Mouse (Mus musculus) adipocyte (in vitro differentiated cells): ENCODE results near the gene Ifrd1.

Source experiments
- DNase-seq: peaks from one replicate; pipeline ENCODE4 v3.0.0-alpha.2; 2016; ENCODE audit warnings: low spot score

Ifrd1 gene

GRCm38 (mm10) chr12:40243241-40243640, 5.1 kb downstream of the Ifrd1 start:
- DNase-seq: no peak

DNA sequence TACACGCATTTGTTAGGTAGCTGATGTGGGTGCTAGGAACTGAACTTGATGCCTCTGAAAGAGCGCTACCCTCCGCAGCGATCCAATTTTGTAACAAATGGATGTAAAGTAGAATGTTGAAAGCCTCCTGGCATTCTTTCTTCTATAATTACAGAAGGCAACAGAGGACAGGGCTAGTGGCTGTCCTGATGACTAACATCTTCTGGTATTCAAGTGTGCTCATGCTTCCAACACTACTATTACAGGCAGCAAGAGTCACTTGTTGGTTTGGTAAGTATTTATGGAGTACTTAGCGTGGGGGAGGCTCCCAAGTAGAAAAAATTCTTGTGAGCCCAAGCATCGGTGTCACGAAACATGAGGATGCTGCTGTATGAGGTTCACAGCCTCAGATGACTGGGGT, 9.1 kb downstream of the Ifrd1 start:
- no peak for DNase-seq

DNA sequence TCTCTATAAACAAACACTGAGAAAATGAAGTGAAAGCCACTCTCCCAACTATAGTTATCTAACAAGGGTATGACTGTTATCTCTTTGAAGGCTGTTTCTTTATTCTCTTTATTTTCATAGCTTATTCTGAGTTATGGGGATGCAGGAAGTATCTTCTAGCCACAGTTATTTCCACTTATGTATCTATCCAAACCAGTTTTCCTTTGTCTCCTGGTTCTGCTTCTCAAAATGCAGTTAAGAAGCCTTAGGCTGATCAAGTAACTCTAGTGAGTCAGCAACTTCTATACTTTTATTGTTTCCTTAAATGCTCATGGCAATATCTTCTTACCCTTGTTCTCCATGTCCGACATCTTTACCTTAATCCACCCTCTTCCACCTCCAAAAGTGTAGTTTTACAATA, 16.1 kb downstream of the Ifrd1 start:
- no peak for DNase-seq

DNA sequence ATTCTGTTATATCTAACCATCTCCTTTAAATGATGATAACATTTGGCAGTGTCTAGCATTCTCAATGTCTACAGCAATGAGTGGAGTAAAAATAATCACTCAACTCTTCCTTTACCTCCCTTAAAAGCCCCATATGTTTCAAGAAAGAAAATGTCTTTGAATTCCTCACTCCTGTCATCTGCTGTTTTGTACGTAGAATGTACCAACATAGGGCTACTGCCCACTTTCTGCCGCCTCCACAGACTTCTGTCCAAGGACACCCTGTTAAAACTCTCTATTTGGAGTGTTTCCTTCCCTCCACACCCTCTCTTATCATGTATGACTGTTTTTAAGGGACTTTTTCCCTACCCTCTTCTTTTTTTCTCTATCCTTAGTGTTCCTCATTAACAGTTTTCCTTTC, 16.7 kb downstream of the Ifrd1 start:
- DNase-seq: no peak

GRCm38 (mm10) chr12:40224171-40224880, 24.0 kb downstream of the Ifrd1 start:
- DNase-seq: no peak

- no peak for DNase-seq
Observed at GRCm38 (mm10) chr12:40223676-40224075, 24.6 kb downstream of the Ifrd1 start.

DNA sequence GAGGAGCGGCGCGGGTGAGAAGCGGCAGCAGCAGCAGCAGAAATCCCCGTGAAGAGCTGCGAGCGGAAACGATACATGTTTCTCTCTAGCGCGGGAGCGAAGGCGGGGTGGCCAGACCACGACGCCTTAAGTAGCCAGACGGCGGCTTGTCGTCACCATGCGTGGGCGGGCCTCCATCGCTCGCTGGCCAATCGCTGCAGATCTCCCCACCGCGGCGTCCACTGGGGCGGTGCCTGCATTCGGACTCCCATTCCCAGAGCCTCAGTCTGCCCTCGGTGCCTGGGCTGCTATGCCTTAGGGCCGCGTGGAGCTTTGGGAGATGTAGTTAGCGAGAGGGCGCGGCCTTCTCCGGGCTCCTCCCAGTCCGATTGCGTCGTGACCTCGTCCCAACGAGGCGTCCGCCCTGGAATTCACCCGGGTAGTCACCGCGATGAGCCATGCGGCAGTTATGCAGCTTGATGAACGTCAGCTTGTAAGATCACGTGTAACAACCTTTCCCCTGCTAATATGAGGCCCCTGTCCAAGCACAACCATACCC, 25.2 kb downstream of the Ifrd1 start:
- peak; percentile 99 for DNase-seq

DNA sequence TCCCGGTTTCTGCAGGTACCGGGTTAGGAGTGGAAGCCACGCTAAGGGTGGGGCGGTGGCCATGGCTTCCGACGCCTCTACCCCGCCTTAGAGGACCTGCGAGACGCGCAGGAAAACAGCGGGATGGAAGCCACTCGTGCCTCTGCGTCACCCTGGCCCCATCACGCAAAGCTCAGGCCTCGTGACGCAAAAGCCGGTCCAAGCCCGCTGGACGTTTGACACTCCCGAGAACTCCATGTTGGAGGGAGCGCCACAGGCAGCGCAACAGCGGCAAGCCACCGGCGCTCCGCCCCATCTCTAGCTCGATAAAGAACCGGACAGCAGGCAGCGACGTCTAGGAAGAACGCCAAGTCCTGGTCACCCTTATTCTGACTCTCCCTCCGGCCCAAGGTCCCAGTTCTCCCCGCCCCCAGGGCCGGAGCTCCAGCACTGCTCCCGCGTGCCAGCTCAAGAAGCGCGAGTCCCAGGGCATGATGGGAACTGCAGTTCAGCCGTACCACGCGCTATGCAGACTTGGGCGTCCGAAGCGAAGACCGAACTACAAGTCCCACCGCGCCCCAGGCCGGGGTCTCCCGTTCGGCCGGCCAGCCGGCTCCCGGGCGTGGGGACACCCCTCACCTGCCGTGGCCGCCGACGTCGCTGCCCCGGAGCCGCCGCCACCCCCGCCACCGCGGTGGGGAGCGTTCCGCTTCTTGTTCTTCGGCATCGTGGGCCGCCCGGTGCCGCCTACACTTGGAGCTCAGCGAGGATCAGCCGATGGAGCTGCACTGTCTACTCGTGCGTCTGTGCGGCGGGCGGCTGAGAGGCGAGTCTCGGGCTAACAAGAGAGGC, 25.8 kb downstream of the Ifrd1 start:
- peak; percentile 96 for DNase-seq

DNA sequence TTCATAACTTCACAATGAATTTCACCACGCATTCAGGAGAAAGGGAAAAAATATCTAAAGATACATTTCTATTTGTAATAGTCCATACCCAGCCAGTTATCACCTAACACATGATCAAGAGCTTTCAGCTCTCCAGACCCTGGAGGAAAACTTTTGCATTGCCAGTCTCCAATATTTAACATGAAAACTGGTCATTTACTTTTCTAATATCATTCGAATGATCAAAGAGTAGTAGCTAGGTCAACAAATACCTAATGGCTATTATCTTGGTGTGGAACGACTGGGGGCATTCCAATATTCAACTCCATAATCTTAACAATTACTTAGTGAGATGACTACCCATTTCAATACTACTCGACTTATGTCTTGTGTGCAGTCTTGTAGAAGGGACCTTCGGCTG, 26.7 kb downstream of the Ifrd1 start:
- DNase-seq: peak; percentile 55

DNA sequence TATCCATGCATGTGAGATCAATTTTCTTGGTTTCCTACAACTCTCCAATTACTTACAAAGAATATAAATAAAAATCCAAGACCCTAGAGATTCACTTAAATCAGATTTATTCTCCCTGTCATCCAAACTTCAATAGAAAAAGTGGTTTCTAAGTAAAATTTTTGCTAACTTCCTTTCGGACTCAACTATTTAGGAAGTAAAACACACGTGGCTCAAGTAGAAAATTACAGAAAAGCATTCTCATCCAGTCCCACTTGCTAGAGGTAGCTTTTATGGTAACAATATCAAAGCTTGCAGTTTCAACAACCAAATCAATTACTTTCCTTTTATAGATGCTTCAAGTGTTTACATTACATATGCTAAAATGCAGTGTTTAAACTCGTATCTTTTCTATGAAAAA, 27.4 kb downstream of the Ifrd1 start:
- DNase-seq: no peak

- peak; percentile 88 for DNase-seq
Observed at GRCm38 (mm10) chr12:40220001-40220570, 28.2 kb downstream of the Ifrd1 start.

DNA sequence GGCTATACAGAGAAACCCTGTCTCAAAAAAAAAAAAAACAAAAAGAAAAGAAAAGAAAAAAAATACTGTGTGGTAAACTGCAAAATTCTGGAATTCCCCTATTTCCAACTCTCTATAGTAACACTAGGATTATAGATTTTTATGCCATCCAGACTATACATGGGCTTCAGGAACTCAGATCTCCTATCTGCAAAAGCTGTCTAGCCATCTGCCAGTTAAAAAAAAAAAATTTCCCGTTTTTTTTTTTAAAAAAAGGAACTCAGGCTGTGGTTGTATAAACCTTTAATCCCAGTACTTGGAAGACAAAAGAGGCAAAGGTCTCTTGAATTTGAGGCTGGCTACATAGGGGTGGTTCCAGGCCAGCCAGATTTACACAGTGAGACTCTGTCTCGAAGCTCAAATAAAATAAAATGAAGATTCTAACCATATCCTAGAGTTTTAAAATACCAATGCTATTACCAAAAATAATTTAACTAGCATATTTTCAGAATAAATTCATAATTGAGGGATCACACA, 29.8 kb downstream of the Ifrd1 start:
- DNase-seq: no peak

- no peak for DNase-seq
Observed at GRCm38 (mm10) chr12:40217776-40218175, 30.5 kb downstream of the Ifrd1 start.

DNA sequence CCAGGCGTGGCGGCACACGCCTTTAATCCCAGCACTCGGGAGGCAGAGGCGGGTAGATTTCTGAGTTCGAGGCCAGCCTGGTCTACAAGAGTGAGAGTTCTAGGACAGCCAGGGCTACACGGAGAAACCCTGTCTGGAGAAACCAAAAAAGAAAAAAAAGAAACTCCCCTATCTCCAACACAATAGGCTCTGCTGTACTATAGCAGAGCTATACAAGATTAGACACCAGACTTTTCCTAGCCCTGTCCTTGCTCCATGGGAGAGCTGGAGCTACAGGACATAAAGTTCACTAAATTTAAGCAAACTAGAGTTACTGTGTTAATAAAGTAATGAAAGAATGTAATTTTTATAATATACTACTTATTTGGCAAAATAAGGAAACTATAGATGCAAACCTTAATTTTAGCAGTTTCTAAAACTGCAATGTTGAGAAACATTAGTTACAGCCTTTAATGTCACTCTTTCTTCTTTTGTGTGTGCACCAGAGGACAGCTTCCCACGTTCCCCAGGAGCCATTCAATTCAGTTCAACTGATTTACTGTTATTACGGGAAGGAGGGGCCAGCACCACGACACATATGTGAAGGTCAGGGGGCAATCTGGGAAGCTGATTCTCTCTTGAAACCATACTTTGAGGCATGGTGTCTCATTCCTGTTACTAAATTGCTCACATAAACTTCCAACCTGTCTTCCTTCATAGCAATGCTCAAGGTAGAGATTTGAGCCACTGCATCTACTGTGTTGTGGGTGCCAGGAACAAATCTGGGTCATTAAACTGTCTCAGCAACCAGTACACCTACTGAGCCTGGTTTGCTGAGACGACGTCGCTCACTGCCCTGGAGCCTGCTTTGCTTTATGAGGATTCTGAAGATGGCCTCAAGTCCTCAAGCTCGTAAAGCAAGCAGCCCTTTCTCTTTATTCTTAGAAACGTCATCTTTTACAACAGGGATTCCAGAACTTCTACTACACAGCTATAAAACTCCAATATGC, 33.1 kb downstream of the Ifrd1 start:
- no peak for DNase-seq

GRCm38 (mm10) chr12:40209049-40209448, 39.3 kb downstream of the Ifrd1 start:
- DNase-seq: no peak

DNA sequence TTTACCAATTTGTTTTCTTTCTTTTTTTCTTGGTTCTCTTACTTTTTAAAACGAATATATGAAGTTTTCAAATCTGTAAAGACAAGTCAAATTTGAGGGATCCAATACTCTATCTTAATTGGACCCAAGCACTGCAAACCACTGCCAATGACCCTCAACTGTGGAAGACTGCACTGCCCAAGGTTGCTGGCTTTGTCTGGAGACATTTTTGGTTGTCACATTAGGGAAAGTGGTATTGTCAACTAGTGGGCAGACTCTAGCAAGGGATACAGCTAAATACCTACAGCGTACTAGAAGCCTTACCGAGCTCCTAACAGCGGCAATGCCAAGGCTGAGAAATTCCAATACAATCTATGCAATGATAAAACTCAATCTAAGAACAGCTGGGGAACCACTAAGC, 40.4 kb downstream of the Ifrd1 start:
- DNase-seq: peak; percentile 8

DNA sequence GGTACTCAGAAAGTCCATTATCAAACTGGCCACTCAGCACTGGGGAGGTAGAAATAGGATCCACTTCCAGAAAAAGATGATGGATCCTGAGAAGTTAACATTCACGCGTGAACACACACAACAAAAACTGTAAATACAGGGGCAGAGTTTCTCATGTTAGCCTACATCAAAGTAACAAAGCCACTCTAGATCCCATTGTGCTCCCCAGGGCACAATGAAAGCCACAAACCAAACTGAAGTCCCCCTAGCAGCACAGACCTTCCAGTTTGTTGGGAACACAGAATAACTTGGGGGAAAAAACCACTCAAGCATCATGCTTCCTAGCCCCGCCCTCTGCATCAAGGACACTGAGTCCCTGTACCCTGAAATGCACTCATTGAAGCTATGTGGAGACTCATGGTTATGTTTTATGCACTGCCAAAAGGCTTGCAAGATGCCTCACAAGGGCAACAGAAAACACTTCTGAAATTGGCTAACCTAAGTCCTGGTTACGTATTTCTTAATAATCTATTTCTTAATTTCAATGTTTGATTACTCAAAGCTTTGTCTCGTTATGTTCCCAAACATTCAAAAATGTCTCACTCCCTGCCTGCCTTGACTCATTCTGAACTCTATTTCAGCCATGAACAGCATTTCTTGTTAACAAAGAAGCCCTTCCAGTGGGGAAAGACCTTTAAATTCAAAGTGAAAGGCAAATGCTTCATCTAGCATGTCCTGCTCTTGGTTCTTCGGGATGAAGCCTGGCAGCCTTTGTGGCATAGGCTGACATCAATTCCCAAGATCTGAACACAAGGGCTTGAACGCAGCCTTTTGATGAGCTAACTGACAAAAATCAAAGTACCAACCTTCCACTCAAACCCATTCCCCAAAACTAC, 45.9 kb downstream of the Ifrd1 start:
- peak; percentile 50 for DNase-seq

DNA sequence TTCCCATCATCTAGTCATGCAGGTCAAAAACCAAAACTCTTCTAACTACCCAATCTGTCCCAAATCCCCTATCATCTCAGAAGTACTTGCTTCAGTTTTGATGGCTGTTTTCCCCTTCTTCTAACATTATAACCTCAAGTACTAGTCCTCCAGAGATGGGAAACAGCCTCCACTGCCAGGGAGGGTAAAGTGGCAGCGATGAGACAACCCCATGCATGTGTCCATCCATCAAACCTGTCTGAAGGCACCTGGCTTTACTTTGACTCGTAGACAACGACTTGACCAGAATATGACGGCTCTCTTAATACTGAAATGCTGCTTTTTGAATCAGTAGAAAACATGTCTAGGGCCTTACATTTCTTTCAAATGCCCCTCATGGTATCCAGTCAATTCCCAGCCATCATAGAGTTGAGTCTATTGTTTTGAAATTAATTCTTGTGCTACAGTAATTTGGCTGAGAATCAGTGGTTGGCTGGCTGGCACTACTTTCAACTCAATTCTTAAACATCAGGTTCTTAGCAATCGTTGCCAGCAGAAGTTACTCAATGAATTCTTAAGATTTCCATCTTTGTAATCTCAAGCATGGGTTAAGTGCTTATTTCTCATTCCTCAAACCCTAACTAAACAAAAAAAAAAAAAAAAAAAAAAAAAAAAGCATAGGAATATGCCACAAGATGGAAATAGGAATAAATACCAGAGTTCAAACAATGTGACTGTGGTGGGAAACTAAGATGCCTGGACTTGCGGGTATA, 47.6 kb downstream of the Ifrd1 start:
- peak; percentile 47 for DNase-seq

DNA sequence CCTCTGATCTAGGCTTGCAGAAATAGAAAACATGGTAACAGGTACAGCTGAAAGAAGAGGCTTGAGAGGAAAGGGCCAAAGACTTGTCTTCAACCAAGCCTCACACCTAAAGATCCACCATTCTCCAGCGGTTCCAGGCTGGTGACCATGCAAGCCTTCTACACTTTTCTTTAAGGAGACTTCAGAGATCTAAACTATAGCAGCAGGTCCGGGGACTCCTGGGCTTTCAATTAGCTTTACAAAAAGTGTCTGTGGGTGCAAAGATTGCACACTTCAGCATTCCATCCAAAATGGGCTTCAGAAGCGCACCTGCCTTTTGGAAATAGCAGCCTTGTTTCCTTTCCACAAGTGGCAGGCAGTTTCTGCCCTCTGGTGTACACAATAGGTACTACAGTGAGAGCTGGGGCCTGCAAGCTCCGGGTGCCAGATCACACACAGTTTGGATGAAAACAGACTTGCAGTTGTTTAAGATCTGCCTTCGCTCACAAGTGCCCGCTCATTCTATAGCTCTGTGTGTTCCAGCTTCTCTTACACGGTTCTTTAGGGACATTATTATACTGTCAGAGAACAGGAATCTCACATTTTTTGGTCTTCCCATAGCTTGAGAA, 48.4 kb downstream of the Ifrd1 start:
- peak; percentile 79 for DNase-seq
